Mouse (Mus musculus) adrenal gland, adult 18-20 months (tissue): ENCODE results near the gene Lgals4. TPM values are rescaled to one million over a fixed set of nuclear protein-coding genes. Genes with fewer than 3 reads are reported as not detected.

Experiments
- DNase-seq, 2 experiments: peaks; one replicate each; pipeline ENCODE4 v3.0.0; 2021 to 2022; ENCODE audit warnings: low spot score in 2 of 2
- total RNA-seq, 2 experiments: library from RNA; stranded (reverse); gene quantifications; 1 replicate in 1 of 2; 2 replicates in 1 of 2; pipeline ENCODE4 v1.2.3; 2021

Gene Lgals4
- total RNA-seq, 2 experiments from 2014 or later, result 10.3 to 14.0 TPM

- peak in 1 of 2 experiments; percentile 45 for DNase-seq
Observed at GRCm38 (mm10) chr7:28821261-28821831, 12.3 kb upstream of the Lgals4 start.

GRCm38 (mm10) chr7:28822556-28822955, 11.1 kb upstream of the Lgals4 start:
- no peak for DNase-seq

DNA sequence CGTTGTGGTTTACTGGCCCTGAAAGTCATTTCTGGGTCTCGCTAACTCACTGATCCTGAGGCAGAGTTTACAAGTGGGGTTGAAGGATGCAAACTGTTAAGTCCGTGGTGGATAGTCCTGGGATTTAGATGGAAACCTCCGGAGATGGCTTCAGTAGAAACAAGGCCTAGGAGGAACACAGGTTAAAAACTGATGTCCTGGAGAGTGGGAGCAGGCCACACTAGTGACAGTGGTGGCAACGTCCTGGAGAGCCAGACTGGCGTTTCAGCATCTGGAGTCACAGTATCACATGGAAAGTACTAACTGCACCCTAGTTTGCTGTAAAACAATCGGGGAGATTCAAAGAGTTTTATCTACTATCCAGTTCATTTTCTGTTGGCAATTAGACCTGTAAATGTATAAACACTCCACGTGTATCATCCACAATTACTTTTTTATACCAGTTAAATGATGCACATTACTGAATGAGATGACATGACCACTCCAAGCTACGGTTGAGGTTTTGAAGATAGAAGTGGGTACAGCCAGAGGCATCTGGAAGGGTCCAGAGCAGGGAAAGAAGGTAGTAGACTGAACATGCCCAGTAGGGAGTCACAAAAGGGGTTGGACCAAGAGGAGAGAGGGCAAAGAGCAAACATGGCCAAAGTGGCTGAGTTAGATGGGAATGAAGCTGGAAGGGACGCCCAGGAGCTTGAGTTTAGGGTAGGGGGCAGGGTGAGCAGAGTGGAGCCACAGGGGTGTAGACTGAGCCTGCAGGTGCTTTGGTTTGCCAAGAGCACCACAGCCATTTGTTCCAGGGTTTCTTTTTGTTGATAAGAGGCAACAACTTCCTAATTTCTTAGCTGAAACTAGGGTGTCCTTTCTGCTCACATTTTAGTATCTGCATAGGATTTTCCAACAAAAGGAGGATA, 10.4 kb upstream of the Lgals4 start:
- no peak for DNase-seq

GRCm38 (mm10) chr7:28823932-28824331, 9.7 kb upstream of the Lgals4 start:
- no peak for DNase-seq

DNA sequence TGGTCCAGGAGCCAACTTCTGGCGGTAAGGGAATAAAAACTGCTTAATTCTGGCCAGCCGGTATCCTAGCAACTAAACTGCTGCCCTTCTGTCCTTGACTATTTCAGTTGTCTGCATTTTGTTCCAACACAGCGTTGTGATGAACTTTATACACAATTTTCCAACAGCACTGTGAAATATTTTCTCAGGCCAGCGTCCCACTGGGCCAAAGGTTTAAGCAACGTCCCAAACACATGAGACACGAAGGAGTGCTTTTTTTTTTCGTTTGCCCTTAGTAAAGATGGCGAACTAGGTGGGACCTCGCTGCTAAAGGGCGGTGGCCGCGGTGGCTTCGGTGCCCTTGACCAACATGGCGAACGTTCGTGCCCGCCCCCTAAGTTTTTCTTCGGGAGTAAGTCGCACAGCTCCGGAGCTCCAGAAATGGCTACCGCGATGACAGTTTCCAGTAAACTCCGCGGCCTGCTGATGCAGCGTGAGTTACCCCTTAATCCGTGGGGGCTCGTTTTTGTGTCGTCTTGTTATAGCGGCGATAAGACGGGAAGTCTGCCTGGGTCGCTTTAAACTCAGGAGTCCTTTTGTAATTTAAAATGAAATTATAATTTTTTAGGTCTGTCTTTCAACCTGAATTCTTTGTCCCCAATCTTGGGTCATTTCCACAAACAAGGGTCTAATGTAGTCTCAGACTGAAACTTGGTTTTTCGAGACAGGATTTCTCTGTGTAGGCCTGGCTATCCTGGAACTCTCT, 8.5 kb upstream of the Lgals4 start, which contains the start of gene Ech1:
Gene Ech1, plus strand, starts transcription at position 277 of the 745 bp plus-strand sequence.
- peak; percentile 87 to 90 for DNase-seq

GRCm38 (mm10) chr7:28825686-28826401, 7.8 kb upstream of the Lgals4 start:
- no peak for DNase-seq

GRCm38 (mm10) chr7:28826402-28826772, 7.3 kb upstream of the Lgals4 start:
- DNase-seq, result no peak

- no peak for DNase-seq
Observed at GRCm38 (mm10) chr7:28827338-28827737, 6.3 kb upstream of the Lgals4 start.

- DNase-seq, result no peak
Observed at GRCm38 (mm10) chr7:28829821-28830220, 3.8 kb upstream of the Lgals4 start.

GRCm38 (mm10) chr7:28830981-28831380, 2.7 kb upstream of the Lgals4 start:
- DNase-seq, result peak in 1 of 2 experiments; percentile 15

- peak in 1 of 2 experiments; percentile 17 for DNase-seq
Observed at GRCm38 (mm10) chr7:28831411-28832125, 2.1 kb upstream of the Lgals4 start.

DNA sequence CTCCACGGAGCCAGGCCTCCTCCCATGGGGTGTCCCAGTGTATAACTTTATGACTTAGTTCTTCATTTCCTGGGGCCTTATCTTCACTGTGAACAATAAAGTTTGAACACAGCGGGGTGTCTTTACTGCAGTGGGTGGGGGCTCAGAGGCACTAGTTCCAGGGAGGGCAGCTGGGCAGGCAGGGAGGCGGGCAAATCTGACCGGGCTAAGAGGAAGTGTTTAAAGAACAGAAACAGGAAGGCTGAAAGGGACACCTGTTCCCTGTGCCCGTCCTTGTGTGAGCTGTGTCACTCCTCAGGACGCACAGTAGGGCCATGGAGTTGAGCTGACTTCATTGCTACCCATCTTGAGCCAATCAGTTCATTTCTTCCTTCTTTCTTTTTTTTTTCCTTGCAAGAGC, 1.5 kb upstream of the Lgals4 start:
- DNase-seq, result peak in 1 of 2 experiments; percentile 19

DNA sequence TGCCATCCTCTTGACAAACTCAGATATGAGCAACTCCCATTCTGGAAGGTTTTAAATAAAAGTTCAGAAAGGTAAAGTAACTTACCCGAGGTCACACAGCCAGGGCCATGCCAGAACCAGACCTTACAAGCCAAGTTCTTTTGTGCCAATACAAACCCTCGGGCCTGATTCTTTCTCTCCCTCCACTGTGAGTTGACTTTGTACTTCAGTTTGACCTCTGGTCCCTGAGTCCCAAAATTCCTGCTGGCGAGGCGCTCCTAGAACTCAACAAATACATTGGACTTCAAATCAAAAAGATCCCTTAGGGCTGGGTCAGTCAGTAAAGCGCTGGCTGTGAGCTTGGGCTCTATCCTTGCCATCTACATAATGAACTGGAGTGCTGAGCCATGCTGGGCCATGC, 3.3 kb downstream of the Lgals4 start:
- DNase-seq, result no peak

DNA sequence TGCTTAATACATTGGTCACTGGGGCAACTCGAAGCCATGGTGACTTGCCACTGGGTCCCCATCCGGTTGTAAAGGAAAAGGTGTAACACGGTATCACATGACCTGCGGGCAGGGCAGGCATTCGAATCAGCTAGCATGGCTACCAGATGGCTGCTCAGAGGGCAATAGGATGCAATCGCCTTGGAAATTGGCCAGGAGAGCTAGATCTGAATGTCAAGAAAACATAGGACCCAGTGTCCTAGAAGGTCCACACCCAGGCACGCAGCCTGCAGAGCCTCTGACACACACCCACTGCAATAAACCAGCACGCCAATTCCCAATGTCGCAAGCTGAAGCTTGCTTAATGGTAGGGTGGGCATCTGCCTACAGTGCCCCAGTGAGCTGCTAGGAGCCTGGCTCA, 4.7 kb downstream of the Lgals4 start:
- DNase-seq, result no peak

GRCm38 (mm10) chr7:28847273-28847672, 13.6 kb downstream of the Lgals4 start:
- DNase-seq, result no peak

- DNase-seq, result no peak
Observed at GRCm38 (mm10) chr7:28849700-28850236, 16.1 kb downstream of the Lgals4 start.

DNA sequence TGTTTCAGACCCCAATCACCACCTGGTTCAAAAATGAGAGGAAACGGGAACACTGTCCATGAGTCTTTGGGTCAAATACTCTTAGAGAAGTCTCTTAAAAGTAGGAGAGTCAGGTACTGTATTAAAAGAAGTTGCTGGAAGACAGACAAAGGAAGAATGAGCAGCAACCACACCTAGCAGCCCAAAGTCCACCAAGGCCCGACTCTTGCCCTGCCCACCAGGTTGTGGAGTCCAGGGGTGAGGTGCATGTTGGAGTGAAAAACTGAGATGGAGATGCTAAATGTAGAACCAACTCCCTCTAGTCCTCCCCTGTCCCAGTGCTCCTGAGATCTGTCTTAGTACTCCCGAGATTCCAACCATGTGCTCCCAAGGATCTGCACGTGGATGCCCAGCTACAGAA, 17.0 kb downstream of the Lgals4 start:
- no peak for DNase-seq

DNA sequence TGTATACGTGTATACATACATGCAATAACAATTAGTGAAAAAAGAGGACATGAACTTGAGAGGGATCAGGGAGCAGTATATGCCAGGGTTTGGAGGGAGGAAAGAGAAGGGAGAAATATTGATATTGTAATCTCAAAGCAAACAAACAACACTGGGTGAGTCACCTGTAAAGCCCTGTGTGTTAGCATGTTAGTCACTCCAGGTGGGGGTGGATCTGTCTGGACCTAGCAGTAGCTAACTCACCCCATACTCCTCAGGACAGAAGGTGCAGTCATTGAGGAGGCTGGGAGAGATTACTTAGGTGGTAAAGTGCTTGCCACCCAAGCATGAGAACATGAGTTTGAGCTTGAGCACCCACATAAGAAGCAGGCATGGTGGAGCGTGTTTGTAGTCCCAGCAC, 26.3 kb downstream of the Lgals4 start:
- no peak for DNase-seq

- DNase-seq, result no peak
Observed at GRCm38 (mm10) chr7:28860898-28861297, 27.2 kb downstream of the Lgals4 start.
